15 mouse cellular contexts compared by ENCODE assay signal in genomic region chr9:61479626-61480025, GRCm38 (mm10).
A peak's percentile ranks its signal among the peaks of the same experiment; 100 is the strongest.
DNase-seq lines count a peak whose midpoint lies in the region; ATAC-seq lines count a peak whose summit lies in the region.
"Had no signal": no experiment of that assay in that cellular context is flagged by ENCODE, and none has a peak within 500 bp of the region (broad histone marks: within the 10 kb centered on the region; RNA-seq: fewer than 3 reads in every experiment).

No protein-coding gene starts in this region.

- H3K4me3 ChIP-seq in midbrain, embryonic 10.5 days = no peak overlapping the region
- no peak overlapping the region for H3K4me3 ChIP-seq in midbrain, embryonic 11.5 days (ENCODE audit: low read depth, low read length)
- H3K4me3 ChIP-seq: erythroblast, embryonic 14.5 days; heart, adult 2 months; layer of hippocampus, adult 2 months; liver, embryonic 15.5 days; neural tube, embryonic 13.5 days had no signal

- intact Hi-C loops in left cerebral cortex, postnatal 10 days (cut with DNase I) = no loop called here

- H3K9me3 ChIP-seq in midbrain, embryonic 10.5 days (replicated peaks) = no peaks in the 10 kb centered on the region
- H3K9me3 ChIP-seq in midbrain, embryonic 11.5 days (ENCODE audit: control insufficient read depth, low read length) = no peaks in the 10 kb centered on the region
- H3K9me3 ChIP-seq: liver, embryonic 15.5 days; neural tube, embryonic 13.5 days had no signal

- WGBS in midbrain, embryonic 10.5 days = 49% methylated on average over 6 of the region's 6 CpGs
- 47% methylated on average over 6 of the region's 6 CpGs for WGBS in midbrain, embryonic 11.5 days

- DNase-seq in midbrain, embryonic 10.5 days (ENCODE audit: low spot score) = no peak
- DNase-seq in midbrain, embryonic 11.5 days (ENCODE audit: low spot score, missing footprints) = no peak
- peak; percentile 94 for DNase-seq in Muller cell, postnatal 12 days (ENCODE audit: inconsistent ontology term)
- peak; percentile 30 for DNase-seq in cerebellum, adult 9-11 months
- DNase-seq in spleen, adult 12 weeks (ENCODE audit: low spot score) = no peak
- DNase-seq in left cerebral cortex, postnatal 10 days (ENCODE audit: extremely low spot score in 1 of 2, low spot score in 2 of 2) = no peak
- no peak for DNase-seq in lung, postnatal 4 days
- DNase-seq: heart, adult 2 months; heart, postnatal 36 days; thymus, postnatal 4 days had no signal

- H3K27me3 ChIP-seq in midbrain, embryonic 10.5 days (ENCODE audit: low read depth, poor library complexity, severe bottlenecking) = peaks cover 5% of the 10 kb centered on the region; the same call in 1 of the 2 replicates
- H3K27me3 ChIP-seq in midbrain, embryonic 11.5 days (ENCODE audit: control insufficient read depth, insufficient read depth, low read length) = no peaks in the 10 kb centered on the region
- H3K27me3 ChIP-seq: liver, embryonic 15.5 days had no signal

- no peak for ATAC-seq in midbrain, embryonic 11.5 days (ENCODE audit: low FRiP score)
- ATAC-seq: intestine, postnatal 0 days had no signal

- H3K36me3 ChIP-seq in midbrain, embryonic 10.5 days = no peaks in the 10 kb centered on the region
- H3K36me3 ChIP-seq in midbrain, embryonic 11.5 days (ENCODE audit: control insufficient read depth, insufficient read depth, low read length) = no peaks in the 10 kb centered on the region
- H3K36me3 ChIP-seq: liver, embryonic 15.5 days; neural tube, embryonic 13.5 days had no signal

- H3K4me2 ChIP-seq in midbrain, embryonic 11.5 days = no peak overlapping the region
- H3K4me2 ChIP-seq: liver, embryonic 15.5 days; neural tube, embryonic 13.5 days had no signal

- H3K4me1 ChIP-seq in midbrain, embryonic 10.5 days = peaks cover 21% of the 10 kb centered on the region
- peaks cover 9% of the 10 kb centered on the region for H3K4me1 ChIP-seq in midbrain, embryonic 11.5 days (ENCODE audit: control insufficient read depth, insufficient read depth, low read length)
- H3K4me1 ChIP-seq: liver, embryonic 15.5 days had no signal

- 0 out of 2 replicates have a peak overlapping the region, but pooled peaks have one; percentile 29 for H3K27ac ChIP-seq in midbrain, embryonic 10.5 days (replicated peaks)
- H3K27ac ChIP-seq in midbrain, embryonic 11.5 days (ENCODE audit: low read depth, low read length) = no peak overlapping the region
- H3K27ac ChIP-seq: heart, adult 2 months; layer of hippocampus, adult 2 months; liver, embryonic 15.5 days; neural tube, embryonic 13.5 days had no signal

- H3K9ac ChIP-seq in midbrain, embryonic 11.5 days (ENCODE audit: low read length) = no peak overlapping the region
- H3K9ac ChIP-seq: liver, embryonic 15.5 days; neural tube, embryonic 13.5 days had no signal

Comparison
In these comparisons a context has a peak if more than half of its experiments do, and no peak if none do; other contexts are left out.
1. DNase-seq: peak in Muller cell, postnatal 12 days (single experiment) and cerebellum, adult 9-11 months (single experiment); none in midbrain, embryonic 10.5 days (single experiment), midbrain, embryonic 11.5 days (single experiment), spleen, adult 12 weeks (single experiment), left cerebral cortex, postnatal 10 days (0 of 2) and lung, postnatal 4 days (0 of 2).